Mouse (Mus musculus) ES-E14 (cell line): ENCODE results near the gene Sestd1. TPM values are rescaled to one million over a fixed set of nuclear protein-coding genes. Genes with fewer than 3 reads are reported as not detected.

ENCODE experiments used
- DNase-seq: peaks from one replicate; pipeline ENCODE4 v3.0.0-alpha.2; 2013; ENCODE audit warnings: low read depth, low spot score
- H3K27ac ChIP-seq: 2 replicates; pipeline ENCODE4 v1.5.1; 2012; ENCODE audit warnings: low read depth, mild to moderate bottlenecking, low read length, moderate library complexity, mixed read lengths; ENCODE audit not compliant: poor library complexity, insufficient read depth, severe bottlenecking
- H3K36me3 ChIP-seq: 2 replicates; pipeline ENCODE4 v1.6.1; 2012; ENCODE audit warnings: mild to moderate bottlenecking, low read length, moderate library complexity, mixed read lengths; ENCODE audit not compliant: control insufficient read depth, poor library complexity, insufficient read depth, severe bottlenecking
- H3K4me1 ChIP-seq, 2 experiments: fragments of 150-350 bp in 1 of 2; sonication (generic) in 1 of 2; 2 replicates each; pipeline ENCODE4 v1.6.1; 2012; ENCODE audit warnings: low read length in 2 of 2, mild to moderate bottlenecking in 1 of 2, mixed read lengths in 1 of 2; ENCODE audit not compliant: control insufficient read depth in 2 of 2, insufficient read depth in 2 of 2, poor library complexity in 1 of 2
- H3K4me3 ChIP-seq, 2 experiments: fragments of 150-350 bp in 1 of 2; sonication (generic) in 1 of 2; 2 replicates each; pipeline ENCODE4 v1.5.1; 2012; ENCODE audit warnings: low read length in 2 of 2, low read depth in 1 of 2, mild to moderate bottlenecking in 1 of 2, mixed read lengths in 1 of 2; ENCODE audit not compliant: insufficient read depth in 1 of 2, poor library complexity in 1 of 2, severe bottlenecking in 1 of 2
- H3K9ac ChIP-seq: 2 replicates; pipeline ENCODE4 v1.6.1; 2012; ENCODE audit warnings: low read depth, mild to moderate bottlenecking, low read length, mixed read lengths; ENCODE audit not compliant: poor library complexity, insufficient read depth, severe bottlenecking
- H3K9me3 ChIP-seq: fragments of 150-350 bp; sonication (generic); 2 replicates; pipeline ENCODE4 v1.6.1; 2012; ENCODE audit warnings: low read depth, mild to moderate bottlenecking, low read length; ENCODE audit not compliant: control insufficient read depth, insufficient read depth
- CHD2 ChIP-seq: IDR thresholded peaks from 2 replicates; pipeline ENCODE4 v1.6.1; 2014; ENCODE audit warnings: mild to moderate bottlenecking, low read depth, low read length, inconsistent platforms
- HCFC1 ChIP-seq: IDR thresholded peaks from 2 replicates; pipeline ENCODE4 v1.6.1; 2012; ENCODE audit warnings: low read length, inconsistent platforms, borderline replicate concordance; ENCODE audit not compliant: insufficient read depth
- MAFK ChIP-seq: IDR thresholded peaks from 2 replicates; pipeline ENCODE4 v1.6.1; 2014; ENCODE audit warnings: mild to moderate bottlenecking, low read depth, low read length, inconsistent platforms; ENCODE audit not compliant: insufficient read depth
- ZC3H11A ChIP-seq: IDR thresholded peaks from 2 replicates; pipeline ENCODE4 v1.6.1; 2012; ENCODE audit warnings: low read depth, mild to moderate bottlenecking, inconsistent platforms, low read length, borderline replicate concordance
- ZNF384 ChIP-seq: IDR thresholded peaks from 2 replicates; pipeline ENCODE4 v1.6.1; 2012; ENCODE audit warnings: low read depth, low read length, inconsistent platforms
- in situ Hi-C, 2 experiments: fragments of 600-800 bp; cut with MboI; formaldehyde crosslinking; loops; one replicate each; pipeline ENCODE4 v1.15.1; 2025; ENCODE audit warnings: low sequenced_read_pairs in 2 of 2, inconsistent platforms in 1 of 2; ENCODE audit not compliant: unreplicated experiment in 2 of 2
- total RNA-seq: library from RNA; depleted of rRNA; stranded (reverse); fragments of 300-350 nt; gene quantifications from 2 replicates; pipeline ENCODE4 v1.2.3, GENCODE M21; 2012

Gene Sestd1
- total RNA-seq, 1 experiment = 11.4 TPM

- Histone ChIP-seq H3K27ac (no peak overlapping the region), H3K4me3 (no peak overlapping the region), H3K9ac (no peak overlapping the region), H3K36me3 (no peaks in the 10 kb centered on the region), H3K9me3 (no peaks in the 10 kb centered on the region), H3K4me1 (peaks cover 2 to 31% of the 10 kb centered on the region in 2 experiments; a peak in 2 of 4 replicates)
- TF ChIP-seq CHD2 (no peak), ZC3H11A (no peak), HCFC1 (no peak), ZNF384 (no peak), MAFK (no peak)
- no peak for DNase-seq
- in situ Hi-C loops = no loop called here
Measured at GRCm38 (mm10) chr2:77270136-77270535, 10.3 kb downstream of the Sestd1 start.

- no peaks in the 10 kb centered on the region for H3K36me3 ChIP-seq
- in situ Hi-C loops = no loop called here
- no peak for DNase-seq
- peaks cover 0 to 32% of the 10 kb centered on the region in 2 experiments; a peak in 2 of 4 replicates for H3K4me1 ChIP-seq
- no peak overlapping the region for H3K4me3 ChIP-seq
- no peak overlapping the region for H3K27ac ChIP-seq
- no peaks in the 10 kb centered on the region for H3K9me3 ChIP-seq
- no peak for TF ChIP-seq MAFK
- TF ChIP-seq ZNF384 = no peak
- no peak for TF ChIP-seq HCFC1
- no peak for TF ChIP-seq ZC3H11A
- no peak for TF ChIP-seq CHD2
- H3K9ac ChIP-seq = no peak overlapping the region
Measured at GRCm38 (mm10) chr2:77268612-77269239, 11.7 kb downstream of the Sestd1 start.

GRCm38 (mm10) chr2:77266931-77267330, 13.5 kb downstream of the Sestd1 start:
- no peak overlapping the region for H3K9ac ChIP-seq
- peaks cover 0 to 33% of the 10 kb centered on the region in 2 experiments; a peak in 2 of 4 replicates for H3K4me1 ChIP-seq
- H3K4me3 ChIP-seq = no peak overlapping the region
- no peak overlapping the region for H3K27ac ChIP-seq
- no peak for TF ChIP-seq CHD2
- no peak for TF ChIP-seq MAFK
- no peak for DNase-seq
- in situ Hi-C loops = no loop called here
- H3K36me3 ChIP-seq = no peaks in the 10 kb centered on the region
- H3K9me3 ChIP-seq = no peaks in the 10 kb centered on the region

GRCm38 (mm10) chr2:77266011-77266410, 14.4 kb downstream of the Sestd1 start:
- no peak for DNase-seq
- no peak overlapping the region for H3K9ac ChIP-seq
- H3K4me3 ChIP-seq = no peak overlapping the region
- no peaks in the 10 kb centered on the region for H3K36me3 ChIP-seq
- no peak overlapping the region; the same call in 1 of the 2 replicates for H3K27ac ChIP-seq
- no peaks in the 10 kb centered on the region for H3K9me3 ChIP-seq
- in situ Hi-C loops = no loop called here
- peaks cover 0 to 33% of the 10 kb centered on the region in 2 experiments; a peak in 2 of 4 replicates for H3K4me1 ChIP-seq
- TF ChIP-seq HCFC1 (no peak), ZC3H11A (no peak), CHD2 (no peak), ZNF384 (no peak), MAFK (no peak)

GRCm38 (mm10) chr2:77265301-77265700, 15.1 kb downstream of the Sestd1 start:
- no peak for DNase-seq
- in situ Hi-C loops = no loop called here
- TF ChIP-seq HCFC1 = no peak
- TF ChIP-seq ZC3H11A = no peak
- TF ChIP-seq ZNF384 = no peak
- TF ChIP-seq MAFK = no peak
- no peak for TF ChIP-seq CHD2

More at GRCm38 (mm10) chr2:77265301-77265700, 15.1 kb downstream of the Sestd1 start:
- H3K9me3 ChIP-seq = no peaks in the 10 kb centered on the region
- no peak overlapping the region for H3K9ac ChIP-seq
- H3K36me3 ChIP-seq = no peaks in the 10 kb centered on the region
- no peak overlapping the region for H3K4me3 ChIP-seq
- H3K27ac ChIP-seq = no peak overlapping the region
- peaks cover 0 to 33% of the 10 kb centered on the region in 2 experiments; a peak in 2 of 4 replicates for H3K4me1 ChIP-seq
